Mouse (Mus musculus): ENCODE results near the gene Stx1b. TPM values are rescaled to one million over a fixed set of nuclear protein-coding genes. Genes with fewer than 3 reads are reported as not detected.
A peak's percentile ranks its signal among the peaks of the same experiment; 100 is the strongest.

Stx1b gene
- polyA plus RNA-seq, 1 experiment from 2014 or later: 0.80 TPM

- Histone ChIP-seq H3K4me2 (replicated peaks; ENCODE audit: low read depth) (no peak overlapping the region), H3K9me3 (ENCODE audit: control insufficient read depth, low read length) (no peaks in the 10 kb centered on the region), H3K4me1 (replicated peaks; ENCODE audit: control insufficient read depth, insufficient read depth) (no peaks in the 10 kb centered on the region), H3K4me3 (ENCODE audit: low read depth, low read length) (no peak overlapping the region), H3K27ac (replicated peaks) (no peak overlapping the region), H3K9ac (ENCODE audit: low read length) (no peak overlapping the region), H3K36me3 (ENCODE audit: control insufficient read depth, insufficient read depth, low read length) (no peaks in the 10 kb centered on the region), H3K27me3 (ENCODE audit: control insufficient read depth, insufficient read depth, low read length) (no peaks in the 10 kb centered on the region)
- DNase-seq (ENCODE audit: low spot score) (no peak), ATAC-seq (ENCODE audit: low FRiP score, low TSS enrichment) (no peak)
- WGBS: 93% methylated on average over 1 of the region's 1 CpGs
- TF ChIP-seq EP300 (optimal IDR thresholded peaks at IDR 0.05): no peak
These were observed 14.5 kb downstream of the Stx1b start for GRCm38 (mm10) chr7:127809846-127810245.

DNA sequence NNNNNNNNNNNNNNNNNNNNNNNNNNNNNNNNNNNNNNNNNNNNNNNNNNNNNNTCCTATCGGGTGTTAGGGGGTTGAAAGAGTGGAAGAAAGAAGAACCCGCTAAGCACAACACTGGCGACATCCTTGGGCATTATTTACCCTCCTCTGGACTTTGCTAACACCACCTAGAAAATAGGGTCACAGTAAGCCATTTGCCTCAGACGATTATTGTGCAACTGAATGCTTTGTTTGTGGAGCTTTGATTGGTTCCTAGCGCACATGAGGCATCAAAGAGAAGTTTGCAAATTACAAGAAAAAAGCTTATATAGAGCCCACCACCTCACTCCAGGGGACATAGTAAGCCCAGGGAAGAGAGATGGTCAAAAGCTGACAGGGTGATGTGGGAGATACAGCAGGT lies 15.5 kb downstream of the Stx1b start:
- no peak overlapping the region for H3K4me2 ChIP-seq (replicated peaks; ENCODE audit: low read depth)
- DNase-seq (ENCODE audit: low spot score): no peak
- no peaks in the 10 kb centered on the region for H3K36me3 ChIP-seq (ENCODE audit: control insufficient read depth, insufficient read depth, low read length)
- no peak overlapping the region for H3K9ac ChIP-seq (ENCODE audit: low read length)
- no peak for ATAC-seq (ENCODE audit: low FRiP score, low TSS enrichment)
- no peaks in the 10 kb centered on the region for H3K9me3 ChIP-seq (ENCODE audit: control insufficient read depth, low read length)
- TF ChIP-seq CTCF (IDR thresholded peaks at IDR 0.05; ENCODE audit: low read depth) (no peak), EP300 (optimal IDR thresholded peaks at IDR 0.05) (no peak)
- H3K4me3 ChIP-seq (ENCODE audit: low read depth, low read length): no peak overlapping the region
- H3K27ac ChIP-seq (replicated peaks): no peak overlapping the region
- H3K27me3 ChIP-seq (ENCODE audit: control insufficient read depth, insufficient read depth, low read length): no peaks in the 10 kb centered on the region
- H3K4me1 ChIP-seq (replicated peaks; ENCODE audit: control insufficient read depth, insufficient read depth): no peaks in the 10 kb centered on the region
- WGBS: 67% methylated on average over 5 of the region's 5 CpGs

DNA sequence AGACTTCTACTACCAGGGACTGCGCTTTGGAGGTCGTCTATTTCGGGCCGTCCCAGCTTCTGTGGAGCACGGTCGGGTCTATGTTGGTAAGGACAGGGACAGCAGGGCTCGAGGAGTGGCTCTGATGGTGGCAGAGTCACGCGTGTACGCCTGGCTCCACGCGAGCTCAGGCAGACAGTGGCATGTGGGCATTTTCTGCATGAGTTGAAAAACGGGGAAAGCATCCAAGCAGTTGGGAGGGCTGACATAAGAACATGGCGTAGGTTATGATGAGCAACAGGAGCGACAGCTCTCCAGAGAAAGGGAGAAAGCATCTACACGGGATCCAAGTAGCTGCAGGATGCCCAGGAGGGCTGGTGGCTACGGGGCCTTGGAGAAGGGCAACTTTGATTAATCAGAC lies 22.0 kb downstream of the Stx1b start:
- TF ChIP-seq EP300 (optimal IDR thresholded peaks at IDR 0.05) (no peak), CTCF (IDR thresholded peaks at IDR 0.05; ENCODE audit: low read depth) (no peak)
- Histone ChIP-seq H3K36me3 (ENCODE audit: control insufficient read depth, insufficient read depth, low read length) (0 out of 2 replicates have a peak, but pooled peaks cover 8% of the 10 kb centered on the region), H3K4me2 (replicated peaks; ENCODE audit: low read depth) (no peak overlapping the region), H3K4me3 (ENCODE audit: low read depth, low read length) (no peak overlapping the region), H3K9ac (ENCODE audit: low read length) (no peak overlapping the region), H3K9me3 (ENCODE audit: control insufficient read depth, low read length) (no peaks in the 10 kb centered on the region), H3K27ac (replicated peaks) (no peak overlapping the region), H3K4me1 (replicated peaks; ENCODE audit: control insufficient read depth, insufficient read depth) (peaks cover 3% of the 10 kb centered on the region), H3K27me3 (ENCODE audit: control insufficient read depth, insufficient read depth, low read length) (no peaks in the 10 kb centered on the region)
- ATAC-seq (ENCODE audit: low FRiP score, low TSS enrichment) (no peak), DNase-seq (ENCODE audit: low spot score) (no peak)
- WGBS: 92% methylated on average over 17 of the region's 17 CpGs

DNA sequence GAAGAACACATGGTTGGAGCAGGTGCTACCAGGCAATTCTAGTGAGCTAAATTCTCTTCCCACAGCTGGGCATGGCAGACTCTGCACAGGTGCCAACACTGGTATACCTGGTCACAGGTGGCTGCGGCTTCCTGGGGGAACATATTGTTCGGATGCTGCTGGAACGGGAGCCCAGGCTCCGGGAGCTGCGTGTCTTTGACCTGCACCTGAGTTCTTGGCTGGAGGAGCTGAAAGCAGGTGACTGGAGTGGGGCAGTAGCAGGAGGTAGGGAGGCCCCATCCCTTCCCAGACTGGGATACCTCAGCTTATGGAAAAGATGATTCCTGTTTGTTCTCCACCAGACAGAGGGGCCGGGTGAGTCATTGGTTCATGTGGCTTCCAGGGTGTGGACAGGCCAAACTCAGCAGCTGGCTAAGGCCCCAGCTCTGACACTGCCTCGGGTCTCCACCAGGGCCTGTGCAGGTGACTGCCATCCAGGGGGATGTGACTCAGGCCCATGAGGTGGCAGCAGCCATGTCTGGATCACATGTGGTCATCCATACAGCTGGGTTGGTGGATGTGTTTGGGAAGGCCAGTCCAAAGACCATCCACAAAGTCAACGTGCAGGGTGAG lies 23.2 kb downstream of the Stx1b start:
- WGBS: 78% methylated on average over 8 of the region's 8 CpGs
- peaks cover 3% of the 10 kb centered on the region for H3K4me1 ChIP-seq (replicated peaks; ENCODE audit: control insufficient read depth, insufficient read depth)
- H3K36me3 ChIP-seq (ENCODE audit: control insufficient read depth, insufficient read depth, low read length): peaks cover 14% of the 10 kb centered on the region
- peak overlapping the region; percentile 52; the same call in 1 of the 2 replicates for H3K9ac ChIP-seq (ENCODE audit: low read length)
- peak overlapping the region; percentile 51 for H3K4me2 ChIP-seq (replicated peaks; ENCODE audit: low read depth)
- peak; percentile 43 for ATAC-seq (ENCODE audit: low FRiP score, low TSS enrichment)
- peak overlapping the region; percentile 33; the same call in 1 of the 2 replicates for H3K4me3 ChIP-seq (ENCODE audit: low read depth, low read length)
- peak; percentile 57 for DNase-seq (ENCODE audit: low spot score)
- H3K9me3 ChIP-seq (ENCODE audit: control insufficient read depth, low read length): no peaks in the 10 kb centered on the region
- H3K27ac ChIP-seq (replicated peaks): peak overlapping the region; percentile 77
- H3K27me3 ChIP-seq (ENCODE audit: control insufficient read depth, insufficient read depth, low read length): no peaks in the 10 kb centered on the region
- TF ChIP-seq EP300 (optimal IDR thresholded peaks at IDR 0.05) (no peak), CTCF (IDR thresholded peaks at IDR 0.05; ENCODE audit: low read depth) (peak; percentile 18; the same call in 1 of the 2 replicates)

- 14% methylated on average over 6 of the region's 6 CpGs for whole genome bisulfite sequencing
These were observed 23.8 kb downstream of the Stx1b start, which contains the start of gene Hsd3b7 for GRCm38 (mm10) chr7:127800435-127801009. Gene Hsd3b7 (plus strand): TSS chr7:127800604.

GRCm38 (mm10) chr7:127799738-127800137 lies 24.6 kb downstream of the Stx1b start:
- H3K27ac ChIP-seq (replicated peaks): no peak overlapping the region

More at GRCm38 (mm10) chr7:127800435-127801009, 23.8 kb downstream of the Stx1b start, which contains the start of gene Hsd3b7:
- H3K36me3 ChIP-seq (ENCODE audit: control insufficient read depth, insufficient read depth, low read length): peaks cover 20% of the 10 kb centered on the region
- H3K4me3 ChIP-seq (ENCODE audit: low read depth, low read length): peak within 1 kb of the TSS; percentile 33
- H3K9ac ChIP-seq (ENCODE audit: low read length): peak within 1 kb of the TSS; percentile 52; the same call in 1 of the 2 replicates
- ATAC-seq (ENCODE audit: low FRiP score, low TSS enrichment) (peak; percentile 91), DNase-seq (ENCODE audit: low spot score) (peak; percentile 97)
- peak within 1 kb of the TSS; percentile 77 for H3K27ac ChIP-seq (replicated peaks)
- TF ChIP-seq EP300 (optimal IDR thresholded peaks at IDR 0.05): no peak
- TF ChIP-seq CTCF (IDR thresholded peaks at IDR 0.05; ENCODE audit: low read depth): peak; percentile 100
- H3K27me3 ChIP-seq (ENCODE audit: control insufficient read depth, insufficient read depth, low read length): no peaks in the 10 kb centered on the region
- peak within 1 kb of the TSS; percentile 51 for H3K4me2 ChIP-seq (replicated peaks; ENCODE audit: low read depth)
- H3K9me3 ChIP-seq (ENCODE audit: control insufficient read depth, low read length): no peaks in the 10 kb centered on the region
- peaks cover 3% of the 10 kb centered on the region for H3K4me1 ChIP-seq (replicated peaks; ENCODE audit: control insufficient read depth, insufficient read depth)

More at GRCm38 (mm10) chr7:127799738-127800137, 24.6 kb downstream of the Stx1b start:
- H3K27me3 ChIP-seq (ENCODE audit: control insufficient read depth, insufficient read depth, low read length): no peaks in the 10 kb centered on the region
- no peak overlapping the region for H3K4me3 ChIP-seq (ENCODE audit: low read depth, low read length)
- TF ChIP-seq EP300 (optimal IDR thresholded peaks at IDR 0.05): no peak
- no peak for TF ChIP-seq CTCF (IDR thresholded peaks at IDR 0.05; ENCODE audit: low read depth)
- peaks cover 3% of the 10 kb centered on the region for H3K4me1 ChIP-seq (replicated peaks; ENCODE audit: control insufficient read depth, insufficient read depth)
- H3K36me3 ChIP-seq (ENCODE audit: control insufficient read depth, insufficient read depth, low read length): peaks cover 22% of the 10 kb centered on the region
- DNase-seq (ENCODE audit: low spot score): no peak
- no peaks in the 10 kb centered on the region for H3K9me3 ChIP-seq (ENCODE audit: control insufficient read depth, low read length)
- H3K9ac ChIP-seq (ENCODE audit: low read length): no peak overlapping the region
- WGBS: 94% methylated on average over 1 of the region's 1 CpGs
- H3K4me2 ChIP-seq (replicated peaks; ENCODE audit: low read depth): no peak overlapping the region
- ATAC-seq (ENCODE audit: low FRiP score, low TSS enrichment): no peak
